Comparison of ENCODE assay signal across 12 mouse cellular contexts in the genomic region with DNA sequence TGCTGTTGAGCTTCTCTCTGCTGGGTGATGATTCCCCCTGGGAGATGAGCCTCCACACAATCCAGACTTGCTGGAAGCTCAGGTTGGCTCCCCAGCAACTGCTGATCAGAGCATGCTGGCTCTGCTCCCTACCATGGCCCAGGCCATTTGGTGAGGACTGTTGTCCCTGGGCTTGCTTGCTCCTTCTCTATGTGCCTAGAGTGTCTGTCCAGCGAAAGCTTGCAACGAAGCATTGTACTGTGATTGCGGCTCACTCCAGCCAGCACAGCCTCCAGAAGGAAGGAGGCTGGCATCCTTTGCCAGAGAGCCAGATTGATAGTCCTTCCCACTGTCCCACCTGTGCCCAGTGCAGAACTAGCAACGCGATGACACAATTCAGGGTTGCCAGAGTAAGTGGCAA.
DNase-seq lines count a peak whose midpoint lies in the region; ATAC-seq and TF ChIP-seq lines count a peak whose summit lies in the region.
"Had no signal": no experiment of that assay in that cellular context is flagged by ENCODE, and none has a peak within 500 bp of the region (broad histone marks: within the 10 kb centered on the region; RNA-seq: fewer than 3 reads in every experiment).

No protein-coding gene starts in this region.

- H3K4me3 ChIP-seq in forebrain, embryonic 15.5 days, result no peak overlapping the region
- no peak overlapping the region for H3K4me3 ChIP-seq in hindbrain, postnatal 0 days (ENCODE audit: low read length)
- H3K4me3 ChIP-seq in neural tube, embryonic 15.5 days (replicated peaks), result no peak overlapping the region

- no peaks in the 10 kb centered on the region for H3K27me3 ChIP-seq in forebrain, embryonic 15.5 days
- no peaks in the 10 kb centered on the region for H3K27me3 ChIP-seq in hindbrain, postnatal 0 days (ENCODE audit: insufficient read depth, low read length)
- no peaks in the 10 kb centered on the region for H3K27me3 ChIP-seq in neural tube, embryonic 15.5 days (replicated peaks)

- H3K4me1 ChIP-seq in forebrain, embryonic 15.5 days, result peaks cover 15% of the 10 kb centered on the region
- H3K4me1 ChIP-seq in hindbrain, postnatal 0 days (ENCODE audit: insufficient read depth, low read length), result no peaks in the 10 kb centered on the region
- peaks cover 15% of the 10 kb centered on the region for H3K4me1 ChIP-seq in neural tube, embryonic 15.5 days

- H3K9me3 ChIP-seq in forebrain, embryonic 15.5 days, result no peaks in the 10 kb centered on the region
- H3K9me3 ChIP-seq in hindbrain, postnatal 0 days (ENCODE audit: low read length), result no peaks in the 10 kb centered on the region
- no peaks in the 10 kb centered on the region for H3K9me3 ChIP-seq in neural tube, embryonic 15.5 days (replicated peaks)

- no peak for TF ChIP-seq CTCF in hindbrain, postnatal 0 days (IDR thresholded peaks at IDR 0.05; ENCODE audit: low read depth)

- no peak overlapping the region for H3K4me2 ChIP-seq in forebrain, embryonic 15.5 days (replicated peaks)
- no peak overlapping the region for H3K4me2 ChIP-seq in hindbrain, postnatal 0 days (ENCODE audit: low read depth, low read length)
- H3K4me2 ChIP-seq in neural tube, embryonic 15.5 days, result no peak overlapping the region

- H3K27ac ChIP-seq in forebrain, embryonic 15.5 days (replicated peaks), result peak overlapping the region; percentile 73; the same call in 1 of the 2 replicates
- peak overlapping the region; percentile 60; the same call in 1 of the 2 replicates for H3K27ac ChIP-seq in hindbrain, postnatal 0 days
- 0 out of 2 replicates have a peak overlapping the region, but pooled peaks have one; percentile 33 for H3K27ac ChIP-seq in neural tube, embryonic 15.5 days (replicated peaks)
- H3K27ac ChIP-seq: liver, embryonic 14.5 days had no signal

- ATAC-seq in forebrain, embryonic 15.5 days (replicated peaks), result no peak
- 0 out of 2 replicates have a peak, but pooled peaks have one; percentile 32 for ATAC-seq in hindbrain, postnatal 0 days
- 0 out of 2 replicates have a peak, but pooled peaks have one; percentile 11 for ATAC-seq in neural tube, embryonic 15.5 days (ENCODE audit: low FRiP score)

- peak; percentile 73 for DNase-seq in left cerebral cortex, postnatal 4 days
- DNase-seq in left cerebral cortex, adult 11 months (ENCODE audit: low spot score), result no peak
- no peak for DNase-seq in hindbrain, postnatal 0 days (ENCODE audit: low spot score)
- DNase-seq in thymus, postnatal 14 days, result no peak
- DNase-seq in lung, adult 18-20 months, result no peak
- DNase-seq: embryo, embryonic 11 days; heart, adult 18-20 months; heart, postnatal 4 days; lung, postnatal 36 days had no signal

- no peak overlapping the region for H3K9ac ChIP-seq in forebrain, embryonic 15.5 days (replicated peaks)
- no peak overlapping the region for H3K9ac ChIP-seq in hindbrain, postnatal 0 days (replicated peaks; ENCODE audit: low read length)
- H3K9ac ChIP-seq in neural tube, embryonic 15.5 days (replicated peaks), result no peak overlapping the region
- H3K9ac ChIP-seq: liver, embryonic 14.5 days had no signal

- H3K36me3 ChIP-seq in forebrain, embryonic 15.5 days, result no peaks in the 10 kb centered on the region
- no peaks in the 10 kb centered on the region for H3K36me3 ChIP-seq in hindbrain, postnatal 0 days (ENCODE audit: insufficient read depth, low read length)
- no peaks in the 10 kb centered on the region for H3K36me3 ChIP-seq in neural tube, embryonic 15.5 days

- intact Hi-C loops in left cerebral cortex, postnatal 4 days (cut with DNase I), result no loop called here

- WGBS in forebrain, embryonic 15.5 days, result 87% methylated on average over 5 of the region's 5 CpGs
- WGBS in hindbrain, postnatal 0 days, result 73% methylated on average over 5 of the region's 5 CpGs
- WGBS in neural tube, embryonic 15.5 days, result 77% methylated on average over 5 of the region's 5 CpGs
